Mouse (Mus musculus) liver, adult 2 months (tissue): ENCODE results near the gene Trip4. TPM values are rescaled to one million over a fixed set of nuclear protein-coding genes. Genes with fewer than 3 reads are reported as not detected.

Source experiments
- DNase-seq: peaks from one replicate; pipeline ENCODE4 v3.0.0-alpha.2; 2011; ENCODE audit warnings: low read depth, low spot score; ENCODE audit errors: extremely low read depth
- H3K27ac ChIP-seq: fragments of 200-500 bp; replicated peaks from 2 replicates; pipeline ENCODE4 v1.5.1; 2012; ENCODE audit warnings: low read depth, mild to moderate bottlenecking, control low read depth, inconsistent platforms, low read length; ENCODE audit not compliant: insufficient read depth
- H3K27me3 ChIP-seq: fragments of 200-500 bp; 2 replicates; pipeline ENCODE4 v1.6.1; 2012; ENCODE audit warnings: mild to moderate bottlenecking, moderate library complexity, low read length, inconsistent platforms; ENCODE audit not compliant: control insufficient read depth, insufficient read depth
- H3K36me3 ChIP-seq: fragments of 200-500 bp; 2 replicates; pipeline ENCODE4 v1.6.1; 2012; ENCODE audit warnings: low read length, inconsistent platforms; ENCODE audit not compliant: control insufficient read depth, insufficient read depth
- H3K4me1 ChIP-seq: fragments of 200-500 bp; 2 replicates; pipeline ENCODE4 v1.6.1; 2011; ENCODE audit warnings: low read length; ENCODE audit not compliant: control insufficient read depth, insufficient read depth
- H3K4me3 ChIP-seq: fragments of 200-500 bp; 2 replicates; pipeline ENCODE4 v1.5.1; 2011; ENCODE audit warnings: low read depth, mild to moderate bottlenecking, control low read depth, low read length, moderate library complexity; ENCODE audit not compliant: insufficient read depth
- H3K79me2 ChIP-seq: fragments of 200-500 bp; 2 replicates; pipeline ENCODE4 v1.6.1; 2012; ENCODE audit warnings: inconsistent platforms, mild to moderate bottlenecking, low read length, moderate library complexity; ENCODE audit not compliant: control insufficient read depth, insufficient read depth
- H3K9ac ChIP-seq: fragments of 200-500 bp; 2 replicates; pipeline ENCODE4 v1.6.1; 2012; ENCODE audit warnings: low read depth, mild to moderate bottlenecking, control low read depth, inconsistent platforms, low read length
- CTCF ChIP-seq: fragments of 200-500 bp; IDR thresholded peaks from 2 replicates; pipeline ENCODE4 v1.5.1; 2011; ENCODE audit warnings: low read depth, low read length, control low read depth
- POLR2A ChIP-seq: fragments of 200-500 bp; IDR thresholded peaks from 2 replicates; pipeline ENCODE4 v1.6.1; 2011; ENCODE audit warnings: low read length, control low read depth; ENCODE audit not compliant: insufficient read depth; ENCODE audit errors: extremely low read depth
- WGBS: fragments of 180-500 bp; shearing (Covaris S2); methylation state at CpG from one replicate; pipeline ENCODE4 v1.1.7; 2018; 5-methylcytosine and 5-hydroxymethylcytosine counted together
- polyA plus RNA-seq: library from polyadenylated mRNA; depleted of rRNA; stranded (reverse); fragments of >200 nt; gene quantifications from 2 replicates; pipeline ENCODE4 v1.2.3, GENCODE M21; 2012
- total RNA-seq: library from RNA; depleted of rRNA; stranded (reverse); fragments of >200 nt; gene quantifications from 2 replicates; pipeline ENCODE4 v1.2.3, GENCODE M21; 2014

Gene Trip4
- total and polyA plus RNA-seq, 2 experiments: 6.4 to 30.9 TPM

DNA sequence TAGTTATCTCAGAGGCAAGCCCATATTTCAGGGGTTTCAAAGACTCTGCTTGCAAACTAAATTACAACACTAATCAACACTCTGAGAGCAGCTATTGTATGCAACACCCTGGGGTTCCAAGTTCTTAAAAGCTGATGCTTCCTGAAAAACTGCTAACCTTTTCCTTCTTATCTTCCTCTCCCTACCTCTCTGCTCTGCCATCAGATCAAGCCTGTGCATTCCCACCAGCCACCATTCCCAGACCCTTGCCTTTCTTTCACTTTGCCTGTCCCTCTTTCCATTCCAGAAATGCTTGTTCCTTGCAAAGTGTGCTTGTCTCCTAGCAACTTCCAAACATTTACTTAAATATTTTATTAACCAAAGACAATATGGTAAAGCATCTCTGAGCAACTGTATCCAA lies 116.7 kb downstream of the Trip4 start:
- H3K4me3 ChIP-seq: no peak overlapping the region
- peaks cover 4% of the 10 kb centered on the region; the same call in 1 of the 2 replicates for H3K36me3 ChIP-seq
- H3K4me1 ChIP-seq: peaks cover 2% of the 10 kb centered on the region; the same call in 1 of the 2 replicates
- DNase-seq: no peak
- H3K27me3 ChIP-seq: no peaks in the 10 kb centered on the region
- no peak for TF ChIP-seq POLR2A
- TF ChIP-seq CTCF: no peak
- peaks cover 26% of the 10 kb centered on the region; the same call in 1 of the 2 replicates for H3K79me2 ChIP-seq
- H3K27ac ChIP-seq: no peak overlapping the region
- H3K9ac ChIP-seq: no peak overlapping the region

DNA sequence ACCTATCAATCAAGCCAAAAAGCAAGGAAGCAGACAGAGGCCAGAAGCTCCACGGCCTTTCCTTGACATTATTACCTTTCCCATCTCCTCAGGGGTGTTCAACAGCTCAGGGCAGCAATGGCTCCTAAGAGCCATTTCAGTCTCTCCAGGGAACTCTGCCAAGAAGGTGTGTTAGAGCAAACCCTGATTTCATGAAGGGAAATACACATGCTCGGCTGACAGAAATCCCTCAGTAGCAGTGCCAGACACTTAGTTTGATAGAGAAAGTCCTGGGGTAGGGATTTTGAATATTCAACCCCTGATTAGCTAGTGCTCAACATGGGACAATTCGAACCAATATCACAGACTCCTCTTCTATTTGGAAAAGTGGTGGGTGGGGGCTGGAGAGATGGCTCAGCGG lies 117.5 kb downstream of the Trip4 start:
- Histone ChIP-seq H3K27ac (no peak overlapping the region), H3K36me3 (peaks cover 4% of the 10 kb centered on the region; the same call in 1 of the 2 replicates), H3K4me1 (peaks cover 3% of the 10 kb centered on the region; the same call in 1 of the 2 replicates), H3K4me3 (no peak overlapping the region), H3K27me3 (no peaks in the 10 kb centered on the region), H3K9ac (no peak overlapping the region), H3K79me2 (peaks cover 26% of the 10 kb centered on the region; the same call in 1 of the 2 replicates)
- no peak for DNase-seq
- 65% methylated on average over 4 of the region's 4 CpGs for WGBS
- TF ChIP-seq CTCF (no peak), POLR2A (no peak)

DNA sequence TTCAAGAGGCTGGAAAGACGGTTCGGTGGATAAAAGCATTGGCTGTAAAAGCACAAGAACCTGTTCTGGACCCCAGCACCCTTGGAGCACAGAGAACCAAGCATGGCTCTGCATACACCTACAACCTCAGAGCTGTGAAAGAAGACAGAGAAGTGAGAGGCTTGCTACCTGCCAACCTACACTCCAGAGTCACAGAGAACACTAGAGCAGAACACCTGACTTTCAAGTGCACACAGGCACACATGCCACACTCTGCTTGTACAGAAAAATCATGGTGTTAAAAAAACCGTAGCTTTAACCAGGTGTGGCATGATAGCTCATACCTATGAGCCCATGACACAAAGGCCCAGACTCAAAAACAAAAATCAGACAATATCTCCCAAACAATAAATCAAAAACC lies 118.8 kb downstream of the Trip4 start:
- Histone ChIP-seq H3K27me3 (no peaks in the 10 kb centered on the region), H3K4me3 (no peak overlapping the region), H3K36me3 (peaks cover 4% of the 10 kb centered on the region; the same call in 1 of the 2 replicates), H3K27ac (no peak overlapping the region), H3K4me1 (peaks cover 6% of the 10 kb centered on the region; the same call in 1 of the 2 replicates), H3K79me2 (peaks cover 17% of the 10 kb centered on the region; the same call in 1 of the 2 replicates), H3K9ac (no peak overlapping the region)
- TF ChIP-seq POLR2A: no peak
- no peak for TF ChIP-seq CTCF
- WGBS: 94% methylated on average over 3 of the region's 3 CpGs
- DNase-seq: no peak

DNA sequence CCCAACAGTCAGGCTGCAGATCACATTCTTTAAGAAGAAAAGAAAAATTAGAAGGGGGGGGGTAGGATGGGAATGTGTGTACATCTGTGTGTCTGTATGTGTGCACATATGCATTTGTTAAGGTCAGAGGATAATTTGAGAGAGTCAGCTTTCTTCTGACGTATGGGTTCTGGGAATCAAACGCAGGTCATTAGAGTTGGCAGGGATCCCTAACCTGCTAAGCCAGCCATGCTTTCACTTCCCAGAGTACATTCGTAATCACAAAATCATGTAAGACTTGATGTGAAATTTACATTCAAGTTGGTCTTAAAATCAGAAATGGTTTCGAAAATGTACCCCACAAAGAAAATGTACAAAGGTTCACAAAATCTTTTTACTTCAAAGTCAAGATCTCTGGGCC lies 120.0 kb downstream of the Trip4 start:
- no peak overlapping the region for H3K9ac ChIP-seq
- H3K36me3 ChIP-seq: peaks cover 2% of the 10 kb centered on the region; the same call in 1 of the 2 replicates
- no peaks in the 10 kb centered on the region for H3K27me3 ChIP-seq
- peaks cover 6% of the 10 kb centered on the region; the same call in 1 of the 2 replicates for H3K4me1 ChIP-seq
- no peak overlapping the region for H3K27ac ChIP-seq
- H3K79me2 ChIP-seq: peaks cover 17% of the 10 kb centered on the region; the same call in 1 of the 2 replicates
- DNase-seq: no peak
- H3K4me3 ChIP-seq: no peak overlapping the region
- 51% methylated on average over 4 of the region's 4 CpGs for WGBS
- TF ChIP-seq POLR2A (no peak), CTCF (no peak)

DNA sequence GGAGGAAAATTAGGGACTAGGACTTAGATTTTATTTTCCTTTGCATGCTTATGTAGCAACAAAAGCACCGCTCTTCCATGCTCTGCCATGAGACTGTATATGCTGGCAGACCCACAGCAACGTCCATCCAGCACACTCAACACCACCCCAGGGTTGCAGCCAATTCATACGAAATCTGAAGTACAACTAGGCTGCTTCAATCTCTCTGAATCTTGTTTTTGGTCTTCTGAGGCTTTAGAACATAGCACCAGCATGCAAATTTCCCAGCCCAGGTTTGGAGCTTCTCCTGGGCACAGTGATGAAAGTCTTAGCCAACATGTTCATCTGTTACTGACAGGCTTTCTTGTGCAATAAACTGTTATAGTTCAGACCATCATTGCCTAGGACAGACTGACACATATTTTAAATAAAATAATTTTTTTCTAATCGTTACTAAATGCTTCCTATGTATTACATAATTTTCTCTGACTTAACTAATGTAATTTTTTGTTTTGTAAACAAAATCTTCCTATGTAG lies 120.7 kb downstream of the Trip4 start:
- H3K4me1 ChIP-seq: peaks cover 6% of the 10 kb centered on the region; the same call in 1 of the 2 replicates
- H3K4me3 ChIP-seq: no peak overlapping the region
- peaks cover 2% of the 10 kb centered on the region; the same call in 1 of the 2 replicates for H3K36me3 ChIP-seq
- 73% methylated on average over 4 of the region's 4 CpGs for WGBS
- no peak for DNase-seq
- H3K79me2 ChIP-seq: peaks cover 22% of the 10 kb centered on the region; the same call in 1 of the 2 replicates
- TF ChIP-seq POLR2A (no peak), CTCF (no peak)
- no peaks in the 10 kb centered on the region for H3K27me3 ChIP-seq
- no peak overlapping the region for H3K27ac ChIP-seq
- no peak overlapping the region for H3K9ac ChIP-seq
